Mouse (Mus musculus): ENCODE measurements around the gene Prdm16. TPM values are rescaled to one million over a fixed set of nuclear protein-coding genes. Genes with fewer than 3 reads are reported as not detected.

The Prdm16 gene
- total RNA-seq, 2 experiments from 2014 or later: 3.0 TPM; not detected in 1

DNA sequence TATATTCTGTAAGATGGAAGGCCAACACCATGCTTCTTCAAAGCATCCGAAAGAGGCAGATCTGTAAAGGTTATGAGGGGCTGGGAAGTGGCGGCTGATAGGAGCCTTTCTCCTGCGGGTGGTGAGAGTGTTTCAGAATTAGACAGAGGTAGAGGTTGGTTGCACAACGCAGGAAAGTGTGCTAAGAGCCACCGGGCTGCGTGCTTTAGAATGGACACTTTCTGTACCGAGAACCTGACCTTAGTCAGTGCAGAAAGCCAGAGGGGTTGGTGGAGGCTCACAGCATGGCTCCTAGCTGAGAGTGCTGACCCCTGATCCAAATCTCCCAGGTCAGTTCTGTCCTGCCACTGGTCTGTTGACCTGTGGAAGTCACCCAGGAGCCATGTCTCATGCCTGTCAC is 106.3 kb downstream of the Prdm16 start:
- ATAC-seq (replicated peaks; ENCODE audit: low FRiP score, poor library complexity, severe bottlenecking): no peak

DNA sequence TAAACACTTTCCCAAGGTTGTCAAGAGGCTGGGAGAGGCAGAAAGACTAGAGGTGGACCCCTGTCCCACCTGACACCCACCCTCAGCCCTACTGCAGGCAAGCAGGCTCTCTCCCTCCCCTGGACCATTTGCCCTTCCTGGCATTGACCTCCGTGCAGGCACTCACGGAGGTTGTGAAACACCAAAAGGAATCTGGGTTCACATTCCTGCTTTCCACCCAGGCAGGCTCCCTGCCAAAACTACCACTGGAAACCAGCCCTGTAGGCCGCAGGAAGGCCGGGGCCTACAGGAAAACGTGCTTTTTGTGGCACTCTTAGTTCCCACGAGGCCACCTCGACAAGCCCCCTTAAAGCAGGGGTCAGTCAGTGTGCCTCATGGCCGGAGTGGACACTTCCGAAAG is 109.2 kb downstream of the Prdm16 start:
- no peak for ATAC-seq (replicated peaks; ENCODE audit: low FRiP score, poor library complexity, severe bottlenecking)

DNA sequence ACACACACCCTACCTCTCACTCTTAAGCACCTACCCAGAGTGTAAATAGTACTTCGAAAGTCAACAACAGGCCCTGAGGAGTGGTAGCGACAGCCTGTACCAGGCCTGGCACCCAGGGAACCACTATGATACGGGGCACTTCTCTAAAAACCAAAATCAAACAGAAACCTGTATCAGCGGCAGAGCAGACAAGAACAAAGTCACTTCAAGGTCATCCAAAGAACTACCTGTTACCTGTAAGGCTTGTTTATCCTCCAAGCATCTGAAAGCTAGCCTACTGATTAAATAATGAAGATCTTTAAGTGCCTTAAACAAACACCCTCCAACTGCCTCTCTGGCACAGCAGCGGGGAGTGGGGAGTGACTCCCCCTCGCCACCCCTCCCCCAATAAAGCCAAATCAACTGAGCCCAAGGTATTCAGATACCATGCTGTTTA is 110.3 kb downstream of the Prdm16 start:
- no peak for ATAC-seq (replicated peaks; ENCODE audit: low FRiP score, poor library complexity, severe bottlenecking)

DNA sequence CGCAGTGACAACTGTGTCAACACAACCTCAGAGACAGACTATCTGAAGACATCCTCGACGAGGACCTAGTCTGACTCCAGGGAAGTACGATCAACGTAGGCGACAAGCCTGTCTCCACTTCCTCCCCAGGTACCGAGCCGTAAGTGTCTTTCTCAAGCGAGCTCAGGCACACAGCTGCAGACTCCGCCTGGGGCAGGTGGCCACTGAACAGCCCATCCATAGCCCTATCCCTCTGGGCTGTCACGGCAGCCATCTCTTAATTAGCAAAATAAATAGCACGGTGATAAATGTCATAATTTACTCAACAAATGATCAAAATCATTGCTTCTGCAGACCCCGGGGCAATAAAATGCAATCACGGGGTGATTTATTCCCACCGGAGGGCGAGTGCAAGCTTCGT is 112.8 kb downstream of the Prdm16 start:
- ATAC-seq (replicated peaks; ENCODE audit: low FRiP score, poor library complexity, severe bottlenecking): no peak

DNA sequence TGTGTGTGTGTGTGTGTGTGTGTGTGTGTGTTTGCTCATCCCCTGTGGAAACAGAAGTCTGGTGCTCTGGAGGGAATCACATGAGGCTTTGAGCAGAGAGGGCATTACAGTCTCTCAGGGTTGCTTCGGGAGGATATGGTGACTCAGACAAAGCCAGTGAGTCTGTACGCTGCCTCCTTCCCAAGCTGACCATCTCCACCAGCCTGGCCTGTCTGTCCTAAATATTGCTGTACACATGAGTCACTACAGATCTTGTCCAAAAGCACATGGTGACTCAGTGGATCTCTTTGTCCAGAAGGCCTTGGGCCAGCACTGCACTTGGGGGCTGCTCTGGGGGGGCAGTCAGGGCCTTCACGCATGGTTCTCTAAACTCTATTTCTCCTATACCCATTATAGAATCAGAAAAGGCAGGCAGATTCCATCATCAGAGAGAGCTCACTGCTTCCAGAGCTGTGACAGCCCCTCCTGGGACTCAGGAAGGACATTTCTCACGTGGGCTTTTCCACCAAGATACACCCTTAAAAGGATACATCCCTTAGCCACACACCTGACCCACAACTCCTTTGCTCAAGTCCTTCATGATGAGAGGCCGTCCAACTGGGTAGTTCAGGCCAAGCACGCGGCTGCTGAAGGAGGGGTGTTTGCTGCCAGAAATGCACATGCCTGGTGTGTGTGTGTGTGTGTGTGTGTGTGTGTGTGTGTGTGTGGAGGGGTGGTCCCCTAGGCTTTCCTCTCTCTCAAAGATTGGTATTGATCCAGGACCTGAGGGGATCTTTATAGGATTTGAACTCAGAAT is 114.6 kb downstream of the Prdm16 start:
- ATAC-seq (replicated peaks; ENCODE audit: low FRiP score, poor library complexity, severe bottlenecking): no peak

DNA sequence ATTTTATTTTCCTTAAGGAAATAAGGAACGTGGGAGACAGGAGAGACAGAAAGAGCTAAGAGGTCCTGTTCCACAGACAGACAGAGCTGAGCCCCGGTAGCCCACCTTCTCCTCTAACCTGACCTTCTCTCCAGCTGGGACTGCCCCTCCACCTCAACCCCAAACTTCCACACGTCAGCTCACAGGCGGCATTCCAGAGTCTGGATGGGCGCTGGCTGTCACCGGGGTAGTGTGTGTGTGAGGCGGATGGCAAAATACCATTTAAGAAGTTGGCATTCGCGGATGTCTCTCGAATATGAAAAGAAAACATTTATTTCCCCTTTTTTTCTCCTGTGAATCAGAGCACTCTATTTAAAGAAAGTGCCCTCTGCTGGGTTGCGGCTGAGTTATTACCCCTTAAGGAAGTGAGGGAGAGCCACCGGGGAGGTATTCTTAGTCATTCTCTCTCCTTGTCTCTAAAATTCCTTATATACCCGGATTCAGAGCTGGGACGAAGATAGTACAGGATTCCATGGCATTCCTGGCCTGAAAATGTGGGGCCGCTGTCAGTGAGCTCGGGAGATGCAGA is 117.1 kb downstream of the Prdm16 start:
- ATAC-seq (replicated peaks; ENCODE audit: low FRiP score, poor library complexity, severe bottlenecking): no peak

DNA sequence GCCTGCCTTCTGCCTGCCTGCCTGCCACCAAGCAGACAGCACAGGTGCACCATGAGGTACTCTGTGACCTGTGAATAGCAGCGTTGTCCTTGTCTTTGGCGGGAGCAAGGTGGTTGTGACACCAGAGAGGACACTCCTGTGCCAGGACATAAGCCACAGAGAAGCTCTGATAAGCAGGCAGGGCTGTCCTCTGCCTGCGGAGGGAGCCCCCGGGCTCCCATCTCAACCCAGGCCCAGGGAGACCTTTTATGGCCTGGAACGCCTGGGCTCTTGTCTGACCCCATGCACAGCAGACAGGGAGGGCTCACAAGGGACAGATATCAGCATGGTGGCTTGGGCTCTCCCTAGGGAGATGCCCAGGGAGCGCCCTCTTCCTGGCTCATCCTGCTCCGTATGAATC is 118.7 kb downstream of the Prdm16 start:
- no peak for ATAC-seq (replicated peaks; ENCODE audit: low FRiP score, poor library complexity, severe bottlenecking)

DNA sequence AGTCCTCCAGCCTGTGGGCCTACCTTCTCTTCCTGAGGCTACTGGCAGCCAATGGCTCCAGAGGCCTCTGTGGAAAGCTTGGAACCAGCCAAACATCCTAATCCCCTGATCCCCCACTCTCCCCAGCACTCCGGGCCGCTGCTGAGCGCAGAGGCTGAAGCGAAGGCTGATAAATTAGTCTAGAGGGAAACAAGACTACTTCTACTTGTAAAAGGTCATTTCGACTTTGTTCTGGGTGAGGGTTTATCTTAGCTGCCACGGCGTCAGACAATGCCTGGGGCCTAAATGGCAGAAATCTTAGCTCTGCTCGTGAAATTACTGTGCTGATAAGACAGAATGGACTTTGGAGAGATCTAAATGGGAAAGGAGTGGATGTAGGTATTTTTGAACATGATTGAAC is 120.2 kb downstream of the Prdm16 start:
- no peak for ATAC-seq (replicated peaks; ENCODE audit: low FRiP score, poor library complexity, severe bottlenecking)

DNA sequence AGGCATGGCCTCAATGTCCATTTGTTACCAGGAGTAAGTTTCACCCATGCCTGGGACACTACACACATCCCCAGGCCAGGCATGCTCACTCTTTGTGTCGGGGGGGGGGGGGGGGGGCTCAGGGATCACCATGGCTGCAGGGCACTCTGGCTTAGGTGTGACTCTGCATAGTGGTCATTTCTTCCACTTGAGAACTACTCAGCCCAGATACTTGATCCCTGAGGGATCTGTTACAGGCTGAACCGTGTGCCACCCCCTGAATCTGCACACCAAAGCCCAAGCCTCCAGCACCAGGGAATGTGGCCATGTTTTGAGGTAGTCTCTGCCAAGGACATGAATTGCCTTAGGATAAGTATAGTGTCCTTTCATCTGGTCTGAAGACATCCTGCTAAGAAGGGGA is 123.0 kb downstream of the Prdm16 start:
- no peak for ATAC-seq (replicated peaks; ENCODE audit: low FRiP score, poor library complexity, severe bottlenecking)

DNA sequence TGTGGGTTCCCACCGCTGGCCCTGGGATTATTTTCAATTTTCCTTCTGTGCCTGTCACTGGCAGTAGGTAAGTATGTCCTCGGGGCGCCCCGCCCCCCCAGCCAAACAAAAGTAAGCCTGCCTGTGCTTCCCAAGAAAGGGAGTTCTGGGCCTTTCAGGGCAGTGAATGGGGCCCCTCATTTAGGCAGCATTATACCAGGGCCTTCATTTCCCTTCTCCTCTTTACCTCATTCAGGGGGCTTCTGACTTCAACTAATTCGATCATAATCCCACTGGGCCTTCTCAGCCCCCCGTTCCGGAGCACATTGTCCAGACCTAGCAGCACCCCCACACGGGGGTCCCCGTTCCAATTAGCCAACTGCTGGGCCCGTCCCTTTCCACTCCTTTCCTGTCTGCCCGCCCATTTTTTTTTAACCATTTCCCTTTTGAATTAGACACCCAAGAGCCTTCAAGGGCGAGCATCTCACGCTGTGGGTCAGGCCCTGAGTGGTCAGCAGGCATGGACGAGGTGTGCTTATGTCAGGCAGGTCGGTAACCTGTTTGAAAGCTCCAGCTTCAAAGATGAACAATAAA is 124.1 kb downstream of the Prdm16 start:
- ATAC-seq (replicated peaks; ENCODE audit: low FRiP score, poor library complexity, severe bottlenecking): no peak

DNA sequence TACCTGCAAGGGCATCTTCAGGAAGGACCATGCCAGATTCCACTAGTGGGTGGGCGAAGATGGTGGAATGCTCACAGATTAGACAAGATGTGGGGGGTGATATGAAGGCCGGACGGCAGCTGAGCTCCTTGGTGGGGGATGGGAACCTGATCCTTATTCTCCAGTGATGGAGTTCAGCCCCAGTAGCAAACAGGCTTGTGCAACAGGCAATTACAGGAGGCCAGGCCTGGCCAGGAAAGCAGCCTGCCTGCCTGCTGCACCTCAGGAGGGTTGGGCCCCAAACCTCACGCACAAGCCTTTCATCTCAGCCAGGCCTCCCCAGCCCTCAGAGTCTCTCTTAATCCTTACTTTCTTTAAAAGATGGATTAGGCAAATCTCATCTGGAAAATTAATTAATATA is 124.9 kb downstream of the Prdm16 start:
- ATAC-seq (replicated peaks; ENCODE audit: low FRiP score, poor library complexity, severe bottlenecking): no peak

DNA sequence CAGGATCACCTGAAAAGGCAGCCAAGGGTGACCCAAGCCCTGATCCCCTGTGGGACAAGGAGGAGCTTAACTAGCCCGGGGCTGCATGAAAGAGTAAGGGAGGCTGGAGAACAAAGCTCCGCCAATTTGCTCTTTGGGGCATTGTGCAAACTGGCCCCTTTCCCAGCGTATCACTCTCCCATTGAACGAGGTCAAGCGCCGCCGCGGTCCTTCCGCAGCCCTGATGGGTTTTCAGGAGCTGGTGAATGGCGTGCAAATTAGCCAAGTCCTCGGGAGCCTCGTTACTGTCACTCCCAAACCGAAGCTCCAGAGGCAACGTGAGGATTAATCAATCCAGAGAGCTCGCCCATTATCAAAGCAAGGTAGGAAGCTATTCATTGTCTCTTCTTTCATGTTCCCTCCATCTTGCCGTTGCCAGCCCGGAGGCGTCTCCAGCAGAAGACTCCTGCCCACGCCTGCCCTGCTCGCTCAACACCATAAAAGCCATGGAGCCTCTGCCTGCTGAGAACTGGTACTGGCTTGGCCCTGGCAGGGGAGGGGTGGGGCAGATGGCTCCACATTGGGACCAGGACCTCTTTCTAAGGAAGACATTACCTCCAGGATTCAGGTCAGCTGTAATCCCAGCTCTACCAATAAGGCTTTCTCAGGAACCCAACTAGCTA is 129.8 kb downstream of the Prdm16 start:
- ATAC-seq (replicated peaks; ENCODE audit: low FRiP score, poor library complexity, severe bottlenecking): no peak

DNA sequence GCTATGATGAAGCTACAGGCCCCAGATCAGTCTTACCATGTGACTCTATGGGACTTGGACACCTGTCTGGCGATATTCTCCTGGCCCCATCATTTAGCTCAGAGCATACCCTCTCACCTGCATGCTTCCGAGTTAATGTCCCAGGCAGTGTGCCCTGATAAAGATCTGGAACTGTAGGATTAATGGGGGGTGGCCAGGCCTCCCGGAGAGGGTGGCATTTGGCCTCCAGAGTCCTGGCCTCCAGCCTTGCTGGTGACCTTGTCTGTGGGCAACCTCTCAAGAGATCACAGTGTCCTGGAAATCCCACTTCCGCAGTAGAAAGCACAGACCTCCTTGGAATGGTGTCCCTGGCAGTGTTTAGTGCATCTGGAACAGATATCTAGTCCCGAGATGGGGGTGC is 131.4 kb downstream of the Prdm16 start:
- no peak for ATAC-seq (replicated peaks; ENCODE audit: low FRiP score, poor library complexity, severe bottlenecking)

DNA sequence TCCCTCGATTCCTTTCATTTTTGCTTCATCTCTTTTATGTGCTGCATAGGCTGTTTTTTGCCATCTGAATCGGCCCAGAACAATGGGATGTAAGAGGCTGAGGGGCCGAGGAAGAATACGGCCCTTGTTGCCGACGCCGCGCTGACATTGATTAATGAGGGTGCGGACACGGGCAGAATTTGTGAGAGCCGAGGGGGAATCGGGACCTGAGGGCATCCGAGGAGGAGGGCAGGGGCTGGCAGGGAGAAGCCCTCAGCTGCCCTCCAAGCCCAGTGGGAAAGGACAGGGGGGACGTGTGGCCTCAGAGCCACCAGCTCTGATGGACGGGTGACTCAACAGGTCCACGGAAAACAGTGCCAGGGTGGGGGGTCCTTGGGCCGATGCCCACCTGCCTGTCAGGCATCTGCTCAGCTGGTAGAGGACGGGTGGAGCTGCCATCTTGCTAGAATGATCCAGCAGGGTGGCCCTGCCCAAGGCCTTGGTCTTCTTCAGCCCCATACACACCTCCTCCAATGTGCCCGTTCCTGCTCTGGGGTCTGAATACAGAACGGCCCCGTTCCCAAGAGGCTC is 133.3 kb downstream of the Prdm16 start:
- ATAC-seq (replicated peaks; ENCODE audit: low FRiP score, poor library complexity, severe bottlenecking): no peak

DNA sequence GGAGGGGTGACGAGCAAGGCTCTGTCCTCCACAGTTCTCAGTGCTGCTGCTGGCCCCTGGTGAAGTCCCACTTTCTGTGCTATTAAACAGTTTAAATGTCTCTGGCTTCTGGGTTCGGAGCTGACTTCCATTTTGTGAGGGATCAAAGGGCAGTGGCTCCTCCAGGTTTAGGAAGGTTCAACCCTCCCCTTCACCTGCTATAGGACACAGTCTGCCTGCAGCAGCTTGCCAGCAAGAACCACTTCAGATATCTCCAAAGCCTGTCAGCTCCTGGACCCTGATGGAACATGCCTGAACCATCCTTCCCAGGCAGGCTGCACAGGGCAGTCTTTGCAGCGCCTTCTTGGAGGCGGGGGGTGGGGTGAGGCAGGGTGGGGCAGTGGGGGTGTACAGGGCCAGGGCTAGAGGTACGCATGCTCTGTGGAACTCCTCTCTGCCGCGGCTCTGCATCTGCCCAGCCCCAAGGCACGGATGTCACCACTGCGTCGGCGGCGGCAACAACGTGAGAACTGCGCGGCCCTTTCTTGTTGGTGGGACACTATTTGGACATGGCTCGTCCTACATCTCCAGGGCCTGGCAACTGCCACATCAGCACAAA is 134.2 kb downstream of the Prdm16 start:
- ATAC-seq (replicated peaks; ENCODE audit: low FRiP score, poor library complexity, severe bottlenecking): no peak

DNA sequence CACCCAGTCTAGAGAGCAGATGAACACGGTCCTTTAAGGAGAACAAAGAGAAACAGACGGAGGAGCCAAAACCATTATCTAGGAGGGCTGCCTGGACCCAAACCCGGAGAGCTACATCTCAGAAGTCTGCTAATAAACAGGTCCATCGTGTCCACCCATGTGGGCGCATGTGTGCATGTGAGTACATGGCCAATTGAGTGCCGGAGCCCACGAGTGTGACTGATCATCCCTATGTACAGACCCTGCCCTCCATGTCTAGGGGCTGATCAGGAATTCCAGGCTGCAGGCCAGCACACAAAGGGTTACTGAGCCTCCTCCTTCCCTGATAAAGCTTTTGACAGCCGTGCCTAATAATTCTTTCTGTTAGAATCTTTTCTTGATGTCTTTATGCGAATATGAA is 136.0 kb downstream of the Prdm16 start:
- no peak for ATAC-seq (replicated peaks; ENCODE audit: low FRiP score, poor library complexity, severe bottlenecking)

DNA sequence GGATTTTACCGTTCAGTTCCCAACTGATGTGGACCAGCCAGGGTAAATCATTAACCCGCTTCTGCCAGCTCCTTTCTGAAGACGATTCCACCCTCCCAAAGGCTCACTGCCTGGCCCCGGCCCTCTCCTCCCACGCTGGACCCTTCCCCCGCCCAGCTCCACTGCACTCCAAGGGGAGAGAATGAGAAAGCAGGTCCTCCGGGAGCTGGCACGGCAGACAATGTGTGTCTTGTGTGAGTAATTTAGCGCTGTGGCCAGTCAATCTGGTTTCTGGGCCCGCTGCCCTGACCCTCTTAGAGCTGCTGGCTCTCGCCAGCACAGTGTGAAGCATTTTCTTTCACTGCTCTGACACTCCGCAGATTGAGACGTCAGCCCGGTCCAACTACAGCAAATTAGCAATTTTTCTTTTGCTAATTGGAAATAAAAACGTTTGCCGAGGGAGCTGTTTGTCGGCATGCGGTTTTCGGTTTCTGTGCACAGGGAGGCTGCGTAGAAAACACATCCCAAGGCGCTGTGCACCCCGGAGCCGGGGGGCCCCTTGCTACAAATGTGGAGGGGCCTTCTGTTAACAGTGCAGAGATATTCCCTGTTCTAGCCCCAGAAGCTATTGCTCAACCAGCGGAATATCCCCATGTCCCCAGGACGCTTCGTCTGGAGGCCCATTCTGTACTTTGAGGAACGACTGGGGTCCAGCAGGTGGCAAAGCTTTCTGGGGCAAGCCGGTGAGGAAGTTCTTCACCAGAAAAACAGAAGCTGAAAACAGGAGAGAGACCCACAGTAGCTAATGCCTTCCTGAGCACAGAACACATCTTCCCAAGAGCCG is 136.8 kb downstream of the Prdm16 start:
- ATAC-seq (replicated peaks; ENCODE audit: low FRiP score, poor library complexity, severe bottlenecking): no peak

DNA sequence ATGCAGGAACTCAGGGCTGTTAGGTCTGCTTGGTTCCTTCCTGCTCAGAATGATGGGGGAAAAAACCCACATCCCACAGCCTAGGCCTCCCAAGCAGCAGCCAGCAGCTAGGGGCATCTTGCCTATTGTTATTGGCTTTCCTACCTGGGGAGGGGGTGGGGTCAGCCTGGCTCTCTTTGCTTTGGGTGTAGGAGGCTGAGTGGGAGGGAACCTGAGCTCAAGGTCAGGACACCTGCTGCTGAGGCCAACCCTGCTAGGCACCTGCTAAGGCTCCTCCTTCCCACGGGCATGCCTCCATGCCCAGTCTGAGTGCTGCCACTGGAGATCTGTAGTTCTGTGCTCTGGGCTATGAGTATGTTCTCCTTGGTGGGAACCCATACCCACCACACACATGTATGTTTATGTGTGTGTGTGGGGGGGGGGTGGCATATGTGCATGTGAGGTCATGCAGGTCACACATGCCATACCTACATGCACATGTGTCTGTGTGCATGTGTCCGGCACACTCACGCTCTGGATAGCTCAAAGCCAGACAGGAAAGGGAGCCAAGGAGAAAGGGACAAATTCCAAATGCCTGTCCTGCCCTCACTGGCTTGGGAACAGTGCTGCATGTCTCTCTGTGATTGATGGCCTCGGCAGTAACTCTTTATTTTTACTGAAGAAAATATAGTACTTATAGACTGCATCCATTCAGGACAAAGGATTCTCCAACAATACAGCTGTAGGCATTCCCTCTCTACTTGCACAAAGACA is 139.1 kb downstream of the Prdm16 start:
- ATAC-seq (replicated peaks; ENCODE audit: low FRiP score, poor library complexity, severe bottlenecking): no peak

DNA sequence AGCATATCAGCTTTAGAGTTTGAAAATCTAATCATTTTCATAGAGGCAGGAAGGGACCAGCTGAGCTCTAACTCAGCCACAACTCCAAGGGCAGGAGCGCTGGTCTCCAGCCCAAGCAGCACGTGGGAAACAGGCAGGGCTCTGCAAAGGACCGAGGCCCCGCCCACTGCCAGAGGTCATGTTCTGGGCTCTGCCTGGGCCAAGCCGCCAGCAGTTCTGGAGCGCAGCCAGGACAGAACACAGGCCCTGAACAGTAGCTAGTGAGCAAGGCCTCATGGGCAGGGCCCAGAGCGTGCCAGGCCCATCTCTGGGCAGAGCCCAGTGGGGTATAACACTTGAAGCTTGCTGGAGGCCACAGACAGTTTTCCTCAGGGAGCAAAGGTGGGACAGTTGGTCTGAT is 139.7 kb downstream of the Prdm16 start:
- ATAC-seq (replicated peaks; ENCODE audit: low FRiP score, poor library complexity, severe bottlenecking): 0 out of 2 replicates have a peak, but pooled peaks have one; percentile 47
